Mouse (Mus musculus): ENCODE data around the gene Pih1d1.

- peak; percentile 96 for TF ChIP-seq CTCF (IDR thresholded peaks at IDR 0.05; ENCODE audit: borderline replicate concordance, insufficient read depth, low read length)
- no peak for TF ChIP-seq POLR2A (IDR thresholded peaks at IDR 0.05; ENCODE audit: low read depth, low read length)
Measured at GRCm38 (mm10) chr7:45161612-45162473, 7.7 kb downstream of the Pih1d1 start.

All from embryonic fibroblast, embryonic 13.5 days (primary cell).